Mouse (Mus musculus): ENCODE results near the gene Gdpgp1. TPM values are rescaled to one million over a fixed set of nuclear protein-coding genes. Genes with fewer than 3 reads are reported as not detected.

Gdpgp1 gene
- 1.5 and 1.6 TPM in 2 replicates for polyA plus RNA-seq (2015; fragmentation: Nextera tagmentation; extraction: Ambion mirVana)

- TF ChIP-seq EP300 (IDR thresholded peaks at IDR 0.05; ENCODE audit: low read depth) (no peak), CTCF (IDR thresholded peaks at IDR 0.05; ENCODE audit: low read depth) (0 out of 2 replicates have a peak, but pooled peaks have one; percentile 7)
- H3K4me1 ChIP-seq (ENCODE audit: insufficient read depth): peaks cover 26% of the 10 kb centered on the region
- no peaks in the 10 kb centered on the region for H3K9me3 ChIP-seq (ENCODE audit: low read length)
- H3K27me3 ChIP-seq (ENCODE audit: insufficient read depth, low read length): no peaks in the 10 kb centered on the region
- peak; percentile 99 for ATAC-seq
- peak within 1 kb of the TSS; percentile 83 for H3K9ac ChIP-seq (replicated peaks)
- DNase-seq: peak; percentile 99
- H3K27ac ChIP-seq (ENCODE audit: low read depth): peak within 1 kb of the TSS; percentile 84
- peaks cover 12% of the 10 kb centered on the region for H3K36me3 ChIP-seq (replicated peaks; ENCODE audit: insufficient read depth, low read length)
- H3K4me3 ChIP-seq (ENCODE audit: low read depth, low read length): peak within 1 kb of the TSS; percentile 68
- under 1% methylated on average over 54 of the region's 56 CpGs for WGBS (ENCODE audit: insufficient replicate concordance)
- peak within 1 kb of the TSS; percentile 98 for H3K4me2 ChIP-seq (ENCODE audit: low read depth, low read length)
Measured at GRCm38 (mm10) chr7:80232489-80233029, at the start of gene Gdpgp1, which contains the start of gene Cib1. Gene Gdpgp1, plus strand, starts transcription at chr7:80232865. Gene Cib1, minus strand, starts transcription at chr7:80232813.

- DNase-seq: no peak
- no peaks in the 10 kb centered on the region for H3K36me3 ChIP-seq (replicated peaks; ENCODE audit: insufficient read depth, low read length)
- peaks cover 52% of the 10 kb centered on the region for H3K4me1 ChIP-seq (ENCODE audit: insufficient read depth)
- no peak overlapping the region for H3K4me2 ChIP-seq (ENCODE audit: low read depth, low read length)
- WGBS (ENCODE audit: insufficient replicate concordance): 88% methylated on average over 1 of the region's 1 CpGs
- no peak overlapping the region for H3K9ac ChIP-seq (replicated peaks)
- H3K27ac ChIP-seq (ENCODE audit: low read depth): no peak overlapping the region
- no peaks in the 10 kb centered on the region for H3K27me3 ChIP-seq (ENCODE audit: insufficient read depth, low read length)
- ATAC-seq: no peak
- H3K4me3 ChIP-seq (ENCODE audit: low read depth, low read length): no peak overlapping the region
- H3K9me3 ChIP-seq (ENCODE audit: low read length): no peaks in the 10 kb centered on the region
- TF ChIP-seq CTCF (IDR thresholded peaks at IDR 0.05; ENCODE audit: low read depth): no peak
- no peak for TF ChIP-seq EP300 (IDR thresholded peaks at IDR 0.05; ENCODE audit: low read depth)
Measured at GRCm38 (mm10) chr7:80183466-80183865, 49.2 kb upstream of the Gdpgp1 start.

DNA sequence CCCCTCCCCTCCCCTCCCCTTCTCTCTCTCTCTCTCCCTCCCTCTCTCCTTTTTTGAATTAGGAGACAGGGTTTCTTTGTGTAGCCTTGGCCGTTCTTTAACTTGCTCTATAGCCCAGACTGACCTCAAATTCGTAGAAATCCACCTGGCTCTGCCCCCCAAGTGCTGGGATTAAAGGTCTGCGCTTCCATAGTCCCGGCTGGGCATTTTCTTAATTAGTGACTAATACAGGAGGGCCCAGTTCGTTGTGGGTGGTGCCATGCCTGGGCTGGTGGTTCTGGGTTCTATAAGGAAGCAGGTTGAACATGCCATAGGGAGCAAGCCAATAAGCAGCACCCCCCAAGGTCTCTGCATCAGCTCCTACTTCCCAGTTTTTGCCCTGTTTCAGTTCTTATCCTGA is 48.7 kb upstream of the Gdpgp1 start:
- Histone ChIP-seq H3K4me3 (ENCODE audit: low read depth, low read length) (no peak overlapping the region), H3K36me3 (replicated peaks; ENCODE audit: insufficient read depth, low read length) (no peaks in the 10 kb centered on the region), H3K9ac (replicated peaks) (no peak overlapping the region), H3K4me1 (ENCODE audit: insufficient read depth) (peaks cover 52% of the 10 kb centered on the region), H3K9me3 (ENCODE audit: low read length) (no peaks in the 10 kb centered on the region), H3K27me3 (ENCODE audit: insufficient read depth, low read length) (no peaks in the 10 kb centered on the region), H3K27ac (ENCODE audit: low read depth) (0 out of 2 replicates have a peak overlapping the region, but pooled peaks have one; percentile 13), H3K4me2 (ENCODE audit: low read depth, low read length) (no peak overlapping the region)
- TF ChIP-seq EP300 (IDR thresholded peaks at IDR 0.05; ENCODE audit: low read depth): no peak
- no peak for TF ChIP-seq CTCF (IDR thresholded peaks at IDR 0.05; ENCODE audit: low read depth)
- WGBS (ENCODE audit: insufficient replicate concordance): 66% methylated on average over 5 of the region's 5 CpGs
- ATAC-seq: no peak
- no peak for DNase-seq

DNA sequence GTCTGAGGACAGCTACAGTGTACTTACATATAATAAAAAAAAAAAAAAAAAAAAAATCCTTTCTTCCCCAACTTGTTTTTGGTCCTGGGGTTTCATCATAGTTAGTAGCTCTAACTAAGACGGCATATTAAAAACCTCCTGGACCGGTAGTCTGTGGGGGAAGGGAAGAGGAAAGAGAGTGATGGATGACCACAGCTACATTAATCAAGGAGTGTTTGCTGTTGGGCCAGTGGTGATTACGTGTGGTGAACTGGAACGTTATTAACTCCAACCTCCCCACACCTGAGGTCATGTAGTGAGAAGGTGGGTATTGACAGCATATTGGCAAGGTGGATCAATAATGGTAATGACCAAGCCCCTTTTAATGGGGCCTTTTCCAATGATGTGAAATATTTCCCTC is 48.1 kb upstream of the Gdpgp1 start:
- WGBS (ENCODE audit: insufficient replicate concordance): 50% methylated on average over 4 of the region's 4 CpGs
- H3K9me3 ChIP-seq (ENCODE audit: low read length): no peaks in the 10 kb centered on the region
- no peak overlapping the region; the same call in 1 of the 2 replicates for H3K9ac ChIP-seq (replicated peaks)
- H3K27me3 ChIP-seq (ENCODE audit: insufficient read depth, low read length): no peaks in the 10 kb centered on the region
- peaks cover 52% of the 10 kb centered on the region for H3K4me1 ChIP-seq (ENCODE audit: insufficient read depth)
- no peak for DNase-seq
- no peaks in the 10 kb centered on the region for H3K36me3 ChIP-seq (replicated peaks; ENCODE audit: insufficient read depth, low read length)
- H3K4me2 ChIP-seq (ENCODE audit: low read depth, low read length): no peak overlapping the region
- peak overlapping the region; percentile 83 for H3K27ac ChIP-seq (ENCODE audit: low read depth)
- TF ChIP-seq CTCF (IDR thresholded peaks at IDR 0.05; ENCODE audit: low read depth) (no peak), EP300 (IDR thresholded peaks at IDR 0.05; ENCODE audit: low read depth) (no peak)
- H3K4me3 ChIP-seq (ENCODE audit: low read depth, low read length): no peak overlapping the region
- ATAC-seq: no peak

DNA sequence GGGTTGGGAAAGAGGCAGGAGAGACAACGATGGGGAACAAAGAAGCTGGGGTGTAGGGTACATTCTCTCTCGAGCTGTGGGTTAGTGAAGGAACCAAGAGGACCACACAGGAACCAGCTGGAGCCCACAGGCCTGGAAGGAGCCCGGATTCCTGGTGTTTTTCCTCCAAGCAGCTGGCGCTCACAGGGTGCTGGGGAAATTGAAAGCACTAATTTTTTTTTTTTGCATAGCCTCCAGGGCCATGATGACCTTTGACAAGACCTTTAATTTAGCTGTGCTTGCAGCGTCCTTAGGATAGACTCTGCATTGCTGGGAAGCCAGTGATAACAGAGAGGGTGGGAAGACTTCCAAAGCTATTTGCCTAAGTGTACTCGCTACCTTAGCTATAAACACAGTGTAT is 47.7 kb upstream of the Gdpgp1 start:
- Histone ChIP-seq H3K9ac (replicated peaks) (no peak overlapping the region; the same call in 1 of the 2 replicates), H3K4me2 (ENCODE audit: low read depth, low read length) (peak overlapping the region; percentile 93; the same call in 1 of the 2 replicates), H3K4me1 (ENCODE audit: insufficient read depth) (peaks cover 52% of the 10 kb centered on the region), H3K9me3 (ENCODE audit: low read length) (no peaks in the 10 kb centered on the region), H3K36me3 (replicated peaks; ENCODE audit: insufficient read depth, low read length) (no peaks in the 10 kb centered on the region), H3K27ac (ENCODE audit: low read depth) (peak overlapping the region; percentile 83), H3K27me3 (ENCODE audit: insufficient read depth, low read length) (no peaks in the 10 kb centered on the region), H3K4me3 (ENCODE audit: low read depth, low read length) (no peak overlapping the region)
- peak; percentile 33; the same call in 1 of the 2 replicates for TF ChIP-seq EP300 (IDR thresholded peaks at IDR 0.05; ENCODE audit: low read depth)
- TF ChIP-seq CTCF (IDR thresholded peaks at IDR 0.05; ENCODE audit: low read depth): no peak
- ATAC-seq (no peak), DNase-seq (no peak)
- WGBS (ENCODE audit: insufficient replicate concordance): 36% methylated on average over 6 of the region's 6 CpGs

DNA sequence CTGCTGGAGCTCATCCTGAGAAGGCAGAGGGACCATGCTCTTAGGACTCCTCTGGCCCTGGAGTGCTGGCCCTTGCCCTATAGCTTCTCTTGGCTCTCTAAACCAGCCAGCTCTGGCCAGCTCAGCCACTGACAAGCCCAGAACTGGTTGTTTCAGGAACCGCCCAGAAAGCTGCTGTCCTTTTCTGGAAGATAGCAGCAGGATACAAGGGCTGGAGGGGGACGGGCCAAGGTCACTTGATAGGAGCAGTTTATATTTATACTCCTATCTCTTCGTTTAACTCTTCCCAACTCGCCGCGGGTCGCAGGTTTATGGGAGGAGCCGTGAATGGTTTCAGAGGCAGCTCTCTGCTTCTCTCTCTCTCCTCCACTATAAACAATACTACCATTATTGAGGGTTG is 46.6 kb upstream of the Gdpgp1 start:
- no peaks in the 10 kb centered on the region for H3K9me3 ChIP-seq (ENCODE audit: low read length)
- peak overlapping the region; percentile 64 for H3K9ac ChIP-seq (replicated peaks)
- H3K4me2 ChIP-seq (ENCODE audit: low read depth, low read length): peak overlapping the region; percentile 93
- H3K4me1 ChIP-seq (ENCODE audit: insufficient read depth): peaks cover 54% of the 10 kb centered on the region
- peak; percentile 67 for ATAC-seq
- no peaks in the 10 kb centered on the region for H3K36me3 ChIP-seq (replicated peaks; ENCODE audit: insufficient read depth, low read length)
- DNase-seq: peak; percentile 70
- peak overlapping the region; percentile 83 for H3K27ac ChIP-seq (ENCODE audit: low read depth)
- 25% methylated on average over 8 of the region's 8 CpGs for WGBS (ENCODE audit: insufficient replicate concordance)
- H3K27me3 ChIP-seq (ENCODE audit: insufficient read depth, low read length): no peaks in the 10 kb centered on the region
- TF ChIP-seq CTCF (IDR thresholded peaks at IDR 0.05; ENCODE audit: low read depth) (no peak), EP300 (IDR thresholded peaks at IDR 0.05; ENCODE audit: low read depth) (peak; percentile 91)
- H3K4me3 ChIP-seq (ENCODE audit: low read depth, low read length): peak overlapping the region; percentile 73

All from liver, postnatal 0 days (tissue).